Mouse (Mus musculus) liver, postnatal 0 days (tissue): ENCODE data around the gene Cdh18.

ENCODE experiments used
- CTCF ChIP-seq: sonication (generic); IDR thresholded peaks from 2 replicates; pipeline ENCODE4 v1.5.1; 2016; ENCODE audit warnings: antibody characterized with exemption, low read depth
- EP300 ChIP-seq: IDR thresholded peaks from 2 replicates; pipeline ENCODE4 v1.6.1; 2016; ENCODE audit warnings: antibody characterized with exemption, low read depth, mild to moderate bottlenecking

- TF ChIP-seq EP300, result no peak
- no peak for TF ChIP-seq CTCF
These were observed 663.2 kb downstream of the Cdh18 start for GRCm38 (mm10) chr15:23212068-23212467.
